Mouse (Mus musculus) embryonic facial prominence, embryonic 15.5 days (tissue): ENCODE data around the gene Coro1a. TPM values are rescaled to one million over a fixed set of nuclear protein-coding genes. Genes with fewer than 3 reads are reported as not detected.

Source experiments
- ATAC-seq: fragments of 200-750 bp; cut with Nextera tagmentation; 2 replicates; pipeline ENCODE4 v1.8.0; 2017; ENCODE audit warnings: low read depth, moderate TSS enrichment; ENCODE audit not compliant: insufficient number of reproducible peaks, low FRiP score, low TSS enrichment
- H3K27ac ChIP-seq: fragments of 300-500 bp; sonication (generic); replicated peaks from 2 replicates; pipeline ENCODE4 v1.5.1; 2015; ENCODE audit warnings: mild to moderate bottlenecking, inconsistent platforms
- H3K27me3 ChIP-seq: fragments of 300-500 bp; sonication (generic); 2 replicates; pipeline ENCODE4 v1.6.1; 2015; ENCODE audit warnings: inconsistent platforms
- H3K36me3 ChIP-seq: fragments of 300-500 bp; sonication (generic); 2 replicates; pipeline ENCODE4 v1.6.1; 2015; ENCODE audit warnings: mild to moderate bottlenecking, inconsistent platforms
- H3K4me1 ChIP-seq: fragments of 300-500 bp; sonication (generic); 2 replicates; pipeline ENCODE4 v1.6.1; 2015; ENCODE audit warnings: inconsistent platforms
- H3K4me2 ChIP-seq: fragments of 300-500 bp; sonication (generic); replicated peaks from 2 replicates; pipeline ENCODE4 v1.6.1; 2015; ENCODE audit warnings: mild to moderate bottlenecking, inconsistent platforms
- H3K4me3 ChIP-seq: fragments of 300-500 bp; sonication (generic); replicated peaks from 2 replicates; pipeline ENCODE4 v1.5.1; 2015; ENCODE audit warnings: mild to moderate bottlenecking, inconsistent platforms
- H3K9ac ChIP-seq: fragments of 300-500 bp; sonication (generic); 2 replicates; pipeline ENCODE4 v1.6.1; 2015; ENCODE audit warnings: inconsistent platforms
- H3K9me3 ChIP-seq: fragments of 300-500 bp; sonication (generic); replicated peaks from 2 replicates; pipeline ENCODE4 v1.6.1; 2016; ENCODE audit warnings: inconsistent platforms
- WGBS: fragments of 180-500 bp; shearing (Covaris S2); methylation state at CpG from one replicate; pipeline ENCODE4 v1.1.7; 2015; 5-methylcytosine and 5-hydroxymethylcytosine counted together
- polyA plus RNA-seq: library from polyadenylated mRNA; unstranded; fragments of >200 nt; fragmentation: Nextera tagmentation; extraction: Ambion mirVana; gene quantifications from 2 replicates; pipeline ENCODE4 v1.2.1, GENCODE M21; 2015

The Coro1a gene
- polyA plus RNA-seq, 1 experiment from 2014 or later = 43.8 TPM

GRCm38 (mm10) chr7:126681221-126681620, 26.4 kb downstream of the Coro1a start:
- no peaks in the 10 kb centered on the region for H3K27me3 ChIP-seq
- H3K4me1 ChIP-seq = no peaks in the 10 kb centered on the region
- no peak overlapping the region for H3K4me3 ChIP-seq
- H3K9me3 ChIP-seq = no peaks in the 10 kb centered on the region
- 92% methylated on average over 5 of the region's 5 CpGs for WGBS
- H3K36me3 ChIP-seq = 0 out of 2 replicates have a peak, but pooled peaks cover 4% of the 10 kb centered on the region
- no peak for ATAC-seq
- H3K27ac ChIP-seq = no peak overlapping the region
- no peak overlapping the region for H3K4me2 ChIP-seq
- no peak overlapping the region for H3K9ac ChIP-seq

GRCm38 (mm10) chr7:126679683-126680082, 27.9 kb downstream of the Coro1a start:
- Histone ChIP-seq H3K27me3 (no peaks in the 10 kb centered on the region), H3K9ac (no peak overlapping the region), H3K4me3 (no peak overlapping the region), H3K4me1 (no peaks in the 10 kb centered on the region), H3K36me3 (0 out of 2 replicates have a peak, but pooled peaks cover 6% of the 10 kb centered on the region), H3K4me2 (no peak overlapping the region), H3K27ac (no peak overlapping the region), H3K9me3 (no peaks in the 10 kb centered on the region)
- no peak for ATAC-seq
- 89% methylated on average over 5 of the region's 5 CpGs for WGBS

- H3K4me2 ChIP-seq = no peak overlapping the region
- H3K36me3 ChIP-seq = 0 out of 2 replicates have a peak, but pooled peaks cover 11% of the 10 kb centered on the region
- H3K4me3 ChIP-seq = no peak overlapping the region
- WGBS = 75% methylated on average over 8 of the region's 8 CpGs
- no peaks in the 10 kb centered on the region for H3K4me1 ChIP-seq
- H3K9me3 ChIP-seq = no peaks in the 10 kb centered on the region
- no peak for ATAC-seq
- H3K27me3 ChIP-seq = no peaks in the 10 kb centered on the region
- H3K9ac ChIP-seq = no peak overlapping the region
- no peak overlapping the region for H3K27ac ChIP-seq
Observed at GRCm38 (mm10) chr7:126678545-126679341, 28.8 kb downstream of the Coro1a start.

- Histone ChIP-seq H3K27ac (no peak overlapping the region), H3K36me3 (peaks cover 24% of the 10 kb centered on the region), H3K4me3 (no peak overlapping the region), H3K27me3 (no peaks in the 10 kb centered on the region), H3K9me3 (no peaks in the 10 kb centered on the region), H3K9ac (no peak overlapping the region), H3K4me2 (no peak overlapping the region), H3K4me1 (no peaks in the 10 kb centered on the region)
- ATAC-seq = no peak
- 73% methylated on average over 4 of the region's 4 CpGs for WGBS
Observed at GRCm38 (mm10) chr7:126676631-126677220, 30.9 kb downstream of the Coro1a start.

GRCm38 (mm10) chr7:126676207-126676606, 31.4 kb downstream of the Coro1a start, which contains the start of gene Sult1a1:
TSS of gene Sult1a1 (minus strand) at chr7:126676432.
- no peak for ATAC-seq
- no peak within 1 kb of the TSS for H3K9ac ChIP-seq
- WGBS = 60% methylated on average over 1 of the region's 1 CpGs

GRCm38 (mm10) chr7:126675104-126675503, 32.5 kb downstream of the Coro1a start:
- Histone ChIP-seq H3K9me3 (no peaks in the 10 kb centered on the region), H3K4me2 (no peak overlapping the region), H3K27ac (no peak overlapping the region), H3K9ac (no peak overlapping the region), H3K27me3 (no peaks in the 10 kb centered on the region), H3K36me3 (peaks cover 35% of the 10 kb centered on the region), H3K4me3 (no peak overlapping the region), H3K4me1 (no peaks in the 10 kb centered on the region)
- 93% methylated on average over 8 of the region's 8 CpGs for WGBS
- ATAC-seq = no peak

More at GRCm38 (mm10) chr7:126676207-126676606, 31.4 kb downstream of the Coro1a start, which contains the start of gene Sult1a1:
- peaks cover 29% of the 10 kb centered on the region for H3K36me3 ChIP-seq
- H3K4me3 ChIP-seq = no peak within 1 kb of the TSS
- no peaks in the 10 kb centered on the region for H3K27me3 ChIP-seq
- no peak within 1 kb of the TSS for H3K4me2 ChIP-seq
- no peaks in the 10 kb centered on the region for H3K9me3 ChIP-seq
- peak within 1 kb of the TSS; percentile 55; the same call in 1 of the 2 replicates for H3K27ac ChIP-seq
- no peaks in the 10 kb centered on the region for H3K4me1 ChIP-seq

GRCm38 (mm10) chr7:126672111-126672510, 35.5 kb downstream of the Coro1a start:
- H3K9ac ChIP-seq = no peak overlapping the region
- H3K4me1 ChIP-seq = no peaks in the 10 kb centered on the region
- 90% methylated on average over 9 of the region's 9 CpGs for WGBS
- no peaks in the 10 kb centered on the region for H3K9me3 ChIP-seq
- no peak overlapping the region for H3K27ac ChIP-seq
- no peak for ATAC-seq
- H3K36me3 ChIP-seq = peaks cover 45% of the 10 kb centered on the region
- no peaks in the 10 kb centered on the region for H3K27me3 ChIP-seq
- H3K4me3 ChIP-seq = no peak overlapping the region
- no peak overlapping the region for H3K4me2 ChIP-seq

- peaks cover 58% of the 10 kb centered on the region for H3K36me3 ChIP-seq
- H3K9ac ChIP-seq = no peak overlapping the region
- H3K27ac ChIP-seq = no peak overlapping the region
- H3K9me3 ChIP-seq = no peaks in the 10 kb centered on the region
- H3K27me3 ChIP-seq = no peaks in the 10 kb centered on the region
- H3K4me3 ChIP-seq = no peak overlapping the region
- no peak overlapping the region for H3K4me2 ChIP-seq
- no peak for ATAC-seq
- H3K4me1 ChIP-seq = no peaks in the 10 kb centered on the region
- 90% methylated on average over 3 of the region's 3 CpGs for WGBS
Observed at GRCm38 (mm10) chr7:126670152-126670551, 37.4 kb downstream of the Coro1a start.

- H3K36me3 ChIP-seq = peaks cover 66% of the 10 kb centered on the region
- no peak overlapping the region for H3K9ac ChIP-seq
- WGBS = 79% methylated on average over 5 of the region's 5 CpGs
- no peaks in the 10 kb centered on the region for H3K9me3 ChIP-seq
- H3K27ac ChIP-seq = peak overlapping the region; percentile 17; the same call in 1 of the 2 replicates
- no peaks in the 10 kb centered on the region for H3K27me3 ChIP-seq
- H3K4me2 ChIP-seq = no peak overlapping the region
- no peak overlapping the region for H3K4me3 ChIP-seq
- no peaks in the 10 kb centered on the region for H3K4me1 ChIP-seq
- no peak for ATAC-seq
Observed at GRCm38 (mm10) chr7:126668452-126668851, 39.1 kb downstream of the Coro1a start.

GRCm38 (mm10) chr7:126667495-126668090, 40.0 kb downstream of the Coro1a start:
- ATAC-seq = no peak
- WGBS = 86% methylated on average over 9 of the region's 9 CpGs
- Histone ChIP-seq H3K4me1 (no peaks in the 10 kb centered on the region), H3K4me3 (no peak overlapping the region), H3K9ac (no peak overlapping the region), H3K36me3 (peaks cover 64% of the 10 kb centered on the region), H3K9me3 (no peaks in the 10 kb centered on the region), H3K27ac (no peak overlapping the region), H3K4me2 (no peak overlapping the region), H3K27me3 (no peaks in the 10 kb centered on the region)

GRCm38 (mm10) chr7:126665269-126665668, 42.3 kb downstream of the Coro1a start:
- WGBS = 95% methylated on average over 3 of the region's 3 CpGs
- H3K4me2 ChIP-seq = no peak overlapping the region
- no peaks in the 10 kb centered on the region for H3K27me3 ChIP-seq
- H3K4me3 ChIP-seq = no peak overlapping the region
- no peaks in the 10 kb centered on the region for H3K9me3 ChIP-seq
- peaks cover 45% of the 10 kb centered on the region for H3K36me3 ChIP-seq
- no peak overlapping the region for H3K27ac ChIP-seq
- no peak for ATAC-seq
- no peaks in the 10 kb centered on the region for H3K4me1 ChIP-seq
- no peak overlapping the region for H3K9ac ChIP-seq
